Mouse (Mus musculus) left cerebral cortex, adult 11 months (tissue): ENCODE data around the gene Hspb11.

ENCODE experiments used
- DNase-seq: peaks from one replicate; pipeline ENCODE4 v3.0.0; 2022; ENCODE audit warnings: low spot score

The Hspb11 gene

GRCm38 (mm10) chr4:107313690-107314478 lies 60.5 kb downstream of the Hspb11 start, which contains the start of gene Yipf1:
TSS of gene Yipf1 (plus strand) at chr4:107314363.
- peak; percentile 79 for DNase-seq

- DNase-seq, result no peak
These were observed 61.0 kb downstream of the Hspb11 start for GRCm38 (mm10) chr4:107314479-107314805.

- no peak for DNase-seq
These were observed 65.3 kb downstream of the Hspb11 start for GRCm38 (mm10) chr4:107318646-107319045.

DNA sequence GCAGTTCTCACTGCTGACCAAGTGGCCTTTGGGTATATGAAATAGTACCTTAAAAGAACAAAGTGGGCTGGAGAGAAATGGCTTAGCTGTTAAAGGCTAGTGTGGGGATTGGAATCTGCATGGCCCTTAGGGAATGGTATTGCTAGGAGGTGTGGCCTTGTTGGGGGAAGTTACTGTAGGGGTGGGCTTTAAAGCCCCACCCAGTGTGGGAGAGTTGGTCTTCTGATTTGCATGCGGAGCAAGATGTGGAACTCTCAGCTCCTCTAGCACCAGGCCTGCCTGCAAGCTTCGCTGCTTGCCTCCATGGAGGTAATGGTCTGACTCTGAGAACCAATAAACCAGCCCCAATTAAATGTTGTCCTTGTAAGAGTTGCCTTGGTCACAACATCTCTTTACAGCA lies 67.6 kb downstream of the Hspb11 start:
- DNase-seq, result no peak

DNA sequence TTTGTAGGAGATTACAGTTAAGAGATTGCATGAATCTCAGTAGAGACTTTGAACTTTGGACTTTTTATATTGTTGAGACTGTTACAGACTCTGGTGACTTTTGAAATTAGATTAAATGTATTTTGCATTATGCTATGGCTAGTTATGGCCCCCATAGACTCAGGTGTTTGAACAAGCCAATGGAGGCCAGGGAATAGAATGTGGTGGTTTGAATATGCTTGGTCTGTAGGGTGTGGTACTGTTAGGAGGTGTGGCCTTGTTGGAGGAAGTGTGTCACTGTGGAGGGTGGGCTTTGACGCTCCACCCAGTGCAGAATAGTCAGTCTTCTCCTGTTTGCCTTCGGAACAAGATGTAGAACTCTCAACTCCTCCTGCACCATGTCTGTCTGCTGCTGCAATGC lies 69.7 kb downstream of the Hspb11 start:
- DNase-seq, result no peak

DNA sequence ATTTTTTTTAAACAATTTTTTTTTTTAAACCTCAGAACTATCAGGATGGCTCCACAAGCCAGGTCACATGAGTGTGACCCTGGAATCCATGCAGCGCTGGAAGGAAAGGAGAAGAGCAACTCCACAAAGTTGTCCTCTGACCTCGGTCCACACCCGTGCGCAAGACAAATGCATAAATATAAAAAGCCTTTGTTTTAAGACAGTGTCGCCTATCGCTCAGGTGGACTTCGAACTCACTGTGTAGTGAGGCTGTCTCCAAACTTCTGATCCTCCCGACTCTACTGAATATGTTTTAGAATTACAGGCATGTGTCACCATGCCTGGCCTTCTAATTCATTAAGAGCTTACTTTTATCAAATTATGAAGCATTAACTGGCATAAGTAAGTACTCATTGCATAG lies 75.1 kb downstream of the Hspb11 start:
- no peak for DNase-seq
